Mouse (Mus musculus) spleen, adult 2 months (tissue): ENCODE results near the gene D7Ertd443e. TPM values are rescaled to one million over a fixed set of nuclear protein-coding genes. Genes with fewer than 3 reads are reported as not detected.

Experiments
- DNase-seq, 2 experiments: peaks; one replicate each; pipeline versions ENCODE4 v3.0.0 to v3.0.0-alpha.2; 2012 to 2021; ENCODE audit warnings: low spot score in 2 of 2, low read depth in 1 of 2
- H3K27ac ChIP-seq: fragments of 200-500 bp; 2 replicates; pipeline ENCODE4 v1.5.1; 2012; ENCODE audit warnings: low read length, inconsistent platforms; ENCODE audit not compliant: insufficient read depth
- H3K27me3 ChIP-seq: fragments of 200-500 bp; 2 replicates; pipeline ENCODE4 v1.6.1; 2012; ENCODE audit warnings: mild to moderate bottlenecking, moderate library complexity, low read length, inconsistent platforms; ENCODE audit not compliant: control insufficient read depth, insufficient read depth
- H3K36me3 ChIP-seq: fragments of 200-500 bp; 2 replicates; pipeline ENCODE4 v1.6.1; 2012; ENCODE audit warnings: mild to moderate bottlenecking, low read length, inconsistent platforms; ENCODE audit not compliant: control insufficient read depth, insufficient read depth
- H3K4me1 ChIP-seq: fragments of 200-500 bp; 2 replicates; pipeline ENCODE4 v1.6.1; 2011; ENCODE audit warnings: inconsistent platforms; ENCODE audit not compliant: control insufficient read depth, insufficient read depth, insufficient read length
- H3K4me3 ChIP-seq: fragments of 200-500 bp; 2 replicates; pipeline ENCODE4 v1.5.1; 2011; ENCODE audit warnings: mild to moderate bottlenecking, inconsistent platforms; ENCODE audit not compliant: insufficient read depth, insufficient read length; ENCODE audit errors: extremely low read depth
- CTCF ChIP-seq: fragments of 200-500 bp; IDR thresholded peaks from 2 replicates; pipeline ENCODE4 v1.5.1; 2011; ENCODE audit warnings: mild to moderate bottlenecking, inconsistent platforms; ENCODE audit not compliant: insufficient read depth, insufficient read length, insufficient replicate concordance; ENCODE audit errors: extremely low read depth
- POLR2A ChIP-seq: fragments of 200-500 bp; IDR thresholded peaks from 2 replicates; pipeline ENCODE4 v1.6.1; 2011; ENCODE audit warnings: low read depth, low read length, inconsistent platforms
- WGBS: fragments of 180-500 bp; shearing (Covaris S2); methylation state at CpG from one replicate; pipeline ENCODE4 v1.1.7; 2018; 5-methylcytosine and 5-hydroxymethylcytosine counted together
- polyA plus RNA-seq: library from polyadenylated mRNA; depleted of rRNA; stranded (reverse); fragments of >200 nt; gene quantifications from 2 replicates; pipeline ENCODE4 v1.2.3, GENCODE M21; 2012

The D7Ertd443e gene
- polyA plus RNA-seq, 1 experiment, result 0.08 TPM

DNA sequence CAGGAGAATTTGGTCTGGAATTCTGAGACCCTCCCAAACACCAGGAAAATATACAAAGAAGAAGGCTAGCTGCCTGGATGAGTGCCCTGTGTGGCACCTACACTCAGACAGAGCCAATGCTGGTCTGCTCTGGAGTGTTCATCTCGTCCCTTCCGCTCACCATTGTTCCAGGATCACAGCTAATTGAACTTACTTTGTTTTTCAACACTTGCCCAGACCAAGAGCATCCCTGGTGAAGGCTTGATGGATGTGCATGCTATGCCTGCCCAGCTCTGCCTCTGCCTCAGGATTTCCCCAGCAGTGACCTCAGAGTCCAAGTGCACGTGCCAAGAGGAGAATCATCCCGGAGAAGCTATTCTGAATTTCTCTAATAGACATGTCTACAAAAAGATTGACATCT, 144.2 kb downstream of the D7Ertd443e start:
- H3K27ac ChIP-seq, result no peak overlapping the region
- H3K4me1 ChIP-seq, result no peaks in the 10 kb centered on the region
- TF ChIP-seq POLR2A (no peak), CTCF (no peak)
- H3K36me3 ChIP-seq, result no peaks in the 10 kb centered on the region
- no peak for DNase-seq
- H3K27me3 ChIP-seq, result no peaks in the 10 kb centered on the region
- WGBS, result 94% methylated on average over 4 of the region's 4 CpGs
- H3K4me3 ChIP-seq, result no peak overlapping the region

DNA sequence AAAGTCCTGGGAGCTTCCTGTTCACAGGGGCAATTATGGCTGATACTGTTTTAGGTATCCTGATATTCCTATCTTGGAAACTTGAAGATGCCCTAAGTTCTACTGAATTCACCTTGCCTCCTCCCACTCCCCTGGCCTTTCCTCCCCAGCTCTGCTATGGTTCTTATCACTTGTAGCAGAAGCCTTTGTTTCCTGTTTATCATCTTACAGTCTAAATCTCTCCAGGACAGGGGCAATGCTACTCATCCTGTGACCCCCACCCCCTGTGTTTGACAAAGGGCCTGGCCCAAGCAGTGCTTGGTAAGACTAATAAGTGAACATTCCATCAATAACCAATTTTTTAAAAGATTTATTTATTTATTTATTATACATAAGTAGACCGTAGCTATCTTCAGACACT, 144.9 kb downstream of the D7Ertd443e start:
- Histone ChIP-seq H3K27me3 (no peaks in the 10 kb centered on the region), H3K4me3 (no peak overlapping the region), H3K27ac (no peak overlapping the region), H3K36me3 (no peaks in the 10 kb centered on the region), H3K4me1 (no peaks in the 10 kb centered on the region)
- no peak for DNase-seq
- WGBS, result 92% methylated on average over 1 of the region's 1 CpGs
- TF ChIP-seq CTCF, result no peak
- TF ChIP-seq POLR2A, result no peak

DNA sequence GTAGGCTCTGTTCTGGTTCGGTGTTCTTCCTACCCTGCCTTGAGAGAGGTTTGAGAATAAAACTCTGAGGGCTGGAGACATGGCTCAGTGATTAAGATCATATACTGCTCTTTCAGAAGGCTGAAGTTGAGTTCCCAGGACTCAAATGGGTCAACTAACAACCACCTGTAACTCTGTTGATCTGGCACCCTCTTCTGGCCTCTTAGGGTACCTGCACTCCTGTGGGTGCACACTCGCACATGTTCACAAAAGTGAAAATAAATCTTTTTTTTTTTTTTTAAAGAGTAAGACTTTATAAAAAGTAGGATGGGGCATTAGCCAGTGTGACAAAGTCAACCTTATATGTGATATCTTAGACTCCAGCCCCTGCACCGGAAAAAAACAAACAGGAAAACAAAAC, 146.6 kb downstream of the D7Ertd443e start:
- WGBS, result 94% methylated on average over 3 of the region's 3 CpGs
- Histone ChIP-seq H3K4me1 (no peaks in the 10 kb centered on the region), H3K4me3 (no peak overlapping the region), H3K36me3 (no peaks in the 10 kb centered on the region), H3K27me3 (no peaks in the 10 kb centered on the region), H3K27ac (no peak overlapping the region)
- TF ChIP-seq CTCF (no peak), POLR2A (no peak)
- DNase-seq, result no peak

DNA sequence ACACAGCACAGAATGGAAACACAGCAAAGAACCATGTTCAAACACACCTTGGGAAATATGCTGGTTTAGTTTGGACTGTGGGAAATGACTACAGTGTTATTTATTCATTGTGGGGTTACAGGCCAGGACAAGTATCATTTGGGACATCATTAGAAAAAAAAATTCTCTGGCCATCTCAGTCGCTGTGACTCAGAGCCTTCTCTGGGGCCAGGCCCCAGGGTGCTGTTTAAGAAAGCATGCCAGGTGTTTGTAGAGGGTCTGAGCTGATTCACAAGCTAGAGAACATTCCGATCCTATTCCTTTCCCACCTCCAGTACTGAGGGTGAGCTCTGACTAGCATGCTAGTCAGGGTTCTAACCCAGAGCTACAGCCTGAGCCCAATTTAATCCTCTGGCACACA, 148.1 kb downstream of the D7Ertd443e start:
- TF ChIP-seq CTCF (no peak), POLR2A (no peak)
- DNase-seq, result no peak
- WGBS, result 83% methylated on average over 2 of the region's 2 CpGs

DNA sequence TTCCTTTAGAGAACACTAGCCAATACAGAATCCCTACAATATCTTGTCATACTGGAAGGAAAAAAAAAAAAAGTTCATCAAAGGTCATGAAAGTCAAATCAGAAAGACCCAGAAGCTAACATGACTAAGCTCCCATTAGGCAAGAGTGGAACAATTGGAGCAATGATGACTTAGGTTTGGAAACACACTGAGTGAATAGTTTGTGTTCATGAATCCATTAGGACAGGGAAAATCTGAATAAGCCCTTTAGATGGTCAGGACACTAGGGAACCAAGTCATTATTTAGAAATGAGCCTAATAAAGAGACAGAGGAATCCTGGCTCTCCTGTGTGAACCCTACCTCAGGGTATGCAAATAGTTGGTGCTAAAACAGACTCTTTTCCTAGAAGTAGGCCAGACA, 148.7 kb downstream of the D7Ertd443e start:
- Histone ChIP-seq H3K4me1 (no peaks in the 10 kb centered on the region), H3K27me3 (no peaks in the 10 kb centered on the region), H3K36me3 (no peaks in the 10 kb centered on the region), H3K27ac (no peak overlapping the region), H3K4me3 (no peak overlapping the region)
- TF ChIP-seq POLR2A (no peak), CTCF (no peak)
- no peak for DNase-seq

More for the DNA sequence above, 148.1 kb downstream of the D7Ertd443e start:
- no peak overlapping the region for H3K27ac ChIP-seq
- H3K36me3 ChIP-seq, result no peaks in the 10 kb centered on the region
- no peak overlapping the region for H3K4me3 ChIP-seq
- H3K27me3 ChIP-seq, result no peaks in the 10 kb centered on the region
- no peaks in the 10 kb centered on the region for H3K4me1 ChIP-seq

DNA sequence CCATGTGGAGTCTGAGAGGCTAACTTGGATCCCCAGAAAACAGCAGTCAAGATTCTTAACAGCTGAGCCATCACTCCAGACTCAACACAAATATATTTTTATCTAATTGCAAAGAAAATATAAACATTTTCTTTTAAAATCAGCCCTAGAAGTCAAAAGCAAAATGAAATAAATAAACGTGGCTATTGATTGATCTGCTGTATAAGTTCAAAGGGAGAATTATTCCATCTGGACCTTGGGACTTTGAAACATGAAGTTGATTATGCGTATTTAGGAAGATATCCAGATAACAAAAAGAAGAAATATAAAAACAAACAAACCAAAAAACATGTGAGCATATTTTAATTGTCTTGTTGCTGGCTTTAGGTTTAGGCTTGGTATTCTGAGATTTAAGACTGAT, 149.9 kb downstream of the D7Ertd443e start:
- no peaks in the 10 kb centered on the region for H3K4me1 ChIP-seq
- no peaks in the 10 kb centered on the region for H3K36me3 ChIP-seq
- H3K27ac ChIP-seq, result no peak overlapping the region
- no peak overlapping the region for H3K4me3 ChIP-seq
- H3K27me3 ChIP-seq, result no peaks in the 10 kb centered on the region
- WGBS, result 87% methylated on average over 2 of the region's 2 CpGs
- DNase-seq, result no peak
- TF ChIP-seq CTCF, result no peak

DNA sequence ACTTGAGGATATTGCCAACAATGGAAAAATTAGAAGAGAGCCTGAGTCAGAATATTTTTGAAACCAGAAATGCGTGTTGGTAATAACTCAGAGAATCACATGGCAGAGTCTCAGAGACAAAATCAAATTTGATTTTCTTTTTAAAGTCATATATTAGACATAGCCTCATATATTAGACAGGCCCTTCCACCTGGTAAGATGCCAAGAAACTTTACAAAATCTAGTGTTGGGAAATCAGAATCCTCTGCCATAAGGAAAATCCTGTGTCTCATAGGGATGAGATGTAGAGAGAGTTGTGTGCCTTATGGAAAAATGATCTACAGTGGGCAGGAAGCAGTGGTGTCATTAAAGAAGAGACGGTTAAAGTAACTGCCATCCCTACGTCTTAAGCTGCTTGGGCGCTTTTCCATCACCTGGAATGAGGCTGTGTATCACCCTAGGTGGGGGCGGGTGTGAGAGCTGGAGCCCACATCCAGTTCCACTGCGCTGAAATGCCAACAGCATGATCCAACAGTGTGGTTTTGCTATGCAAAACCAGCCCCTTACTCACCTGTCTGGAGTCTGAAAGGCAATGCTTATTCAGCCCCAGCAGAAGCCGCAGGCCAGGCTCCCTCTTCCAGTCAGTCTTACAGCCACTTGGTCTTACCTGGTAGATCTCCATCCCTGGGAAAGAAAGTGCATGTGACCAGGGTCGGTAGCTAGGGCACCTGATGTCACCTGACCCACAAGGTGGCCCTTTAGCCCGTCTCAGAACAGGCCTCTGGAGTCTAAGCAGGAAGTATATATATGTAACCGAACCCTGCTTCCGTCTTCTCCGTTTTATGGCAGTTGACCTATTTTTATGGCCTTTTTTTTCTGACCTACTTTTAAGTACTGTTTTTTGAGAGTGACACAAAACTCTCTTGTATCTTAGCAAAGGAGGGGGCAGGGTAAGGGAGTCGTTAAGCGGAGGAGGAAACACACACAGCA, 153.8 kb downstream of the D7Ertd443e start, which contains the start of gene Adam12:
TSS of gene Adam12 (minus strand) at position 769 of the 969 bp plus-strand sequence.
- DNase-seq, result no peak
- no peak for TF ChIP-seq POLR2A
- no peak for TF ChIP-seq CTCF
- Histone ChIP-seq H3K4me3 (no peak within 1 kb of the TSS), H3K27me3 (no peaks in the 10 kb centered on the region), H3K4me1 (no peaks in the 10 kb centered on the region), H3K27ac (no peak within 1 kb of the TSS), H3K36me3 (no peaks in the 10 kb centered on the region)
- WGBS, result 65% methylated on average over 14 of the region's 14 CpGs
